Mouse (Mus musculus): ENCODE measurements around the gene Arhgap11a. TPM values are rescaled to one million over a fixed set of nuclear protein-coding genes. Genes with fewer than 3 reads are reported as not detected.

Arhgap11a gene
- polyA plus RNA-seq (2012; rRNA removed): 0.74 and 2.7 TPM in 2 replicates

DNA sequence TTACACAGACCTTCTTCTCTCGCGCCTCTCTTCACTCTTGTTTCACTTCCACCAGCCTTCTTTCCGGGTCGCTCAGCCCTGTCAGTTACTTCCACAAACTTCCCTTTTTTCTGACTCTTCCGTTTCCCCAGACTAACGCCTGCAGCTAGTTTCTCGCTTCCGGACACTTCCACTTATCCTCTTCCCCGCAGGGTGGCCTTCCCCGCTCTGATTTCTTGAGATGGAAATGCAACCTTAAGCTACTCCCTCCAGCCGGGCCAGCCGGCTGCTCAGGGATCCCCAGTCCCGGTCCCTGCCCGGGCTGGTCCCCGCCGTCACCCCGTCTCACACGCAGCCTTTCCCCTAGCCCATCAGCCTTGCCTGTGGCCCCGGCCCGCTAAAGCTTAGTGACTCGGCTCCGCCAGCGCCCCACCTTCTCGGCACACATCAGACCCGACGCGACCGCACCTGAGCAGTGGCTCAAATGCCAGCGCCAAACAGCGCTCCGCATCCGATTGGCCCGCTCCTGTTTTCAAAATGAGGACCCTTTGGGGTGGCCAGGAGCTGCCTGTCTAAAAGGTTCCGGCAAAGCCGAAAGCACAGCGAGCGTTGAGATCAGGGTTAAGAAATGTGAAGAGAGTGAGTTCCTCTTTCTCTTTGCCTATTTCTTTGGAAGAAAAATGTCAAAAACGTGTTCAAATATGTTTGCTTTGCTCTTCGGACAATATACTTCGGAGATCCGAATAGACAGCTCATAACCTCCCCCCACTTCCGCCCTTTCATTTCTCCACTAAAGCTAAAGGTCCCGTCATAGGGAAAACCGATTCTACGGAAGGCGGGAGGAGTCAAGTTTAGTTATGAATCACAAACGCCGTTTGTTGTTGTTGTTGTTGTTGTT, at the start of gene Arhgap11a:
Arhgap11a (minus strand) TSS at position 417 of the 877 bp plus-strand sequence.
- H3K27me3 ChIP-seq (ENCODE audit: control insufficient read depth, insufficient read depth, low read length): no peaks in the 10 kb centered on the region
- peaks cover 2% of the 10 kb centered on the region; the same call in 1 of the 2 replicates for H3K4me1 ChIP-seq (ENCODE audit: control insufficient read depth, insufficient read depth, insufficient read length, low read length)
- 0 out of 2 replicates have a peak, but pooled peaks cover 4% of the 10 kb centered on the region for H3K36me3 ChIP-seq (ENCODE audit: control insufficient read depth, insufficient read depth, low read length)
- WGBS: under 1% methylated on average over 48 of the region's 48 CpGs
- peak within 1 kb of the TSS; percentile 95 for H3K4me3 ChIP-seq (ENCODE audit: low read depth, low read length)
- H3K27ac ChIP-seq (ENCODE audit: insufficient read depth, low read depth, low read length): peak within 1 kb of the TSS; percentile 94
- TF ChIP-seq POLR2A (IDR thresholded peaks at IDR 0.05; ENCODE audit: low read depth, low read length): no peak
- TF ChIP-seq CTCF (IDR thresholded peaks at IDR 0.05; ENCODE audit: extremely low read depth, insufficient read length, insufficient replicate concordance, low read depth, low read length): no peak

DNA sequence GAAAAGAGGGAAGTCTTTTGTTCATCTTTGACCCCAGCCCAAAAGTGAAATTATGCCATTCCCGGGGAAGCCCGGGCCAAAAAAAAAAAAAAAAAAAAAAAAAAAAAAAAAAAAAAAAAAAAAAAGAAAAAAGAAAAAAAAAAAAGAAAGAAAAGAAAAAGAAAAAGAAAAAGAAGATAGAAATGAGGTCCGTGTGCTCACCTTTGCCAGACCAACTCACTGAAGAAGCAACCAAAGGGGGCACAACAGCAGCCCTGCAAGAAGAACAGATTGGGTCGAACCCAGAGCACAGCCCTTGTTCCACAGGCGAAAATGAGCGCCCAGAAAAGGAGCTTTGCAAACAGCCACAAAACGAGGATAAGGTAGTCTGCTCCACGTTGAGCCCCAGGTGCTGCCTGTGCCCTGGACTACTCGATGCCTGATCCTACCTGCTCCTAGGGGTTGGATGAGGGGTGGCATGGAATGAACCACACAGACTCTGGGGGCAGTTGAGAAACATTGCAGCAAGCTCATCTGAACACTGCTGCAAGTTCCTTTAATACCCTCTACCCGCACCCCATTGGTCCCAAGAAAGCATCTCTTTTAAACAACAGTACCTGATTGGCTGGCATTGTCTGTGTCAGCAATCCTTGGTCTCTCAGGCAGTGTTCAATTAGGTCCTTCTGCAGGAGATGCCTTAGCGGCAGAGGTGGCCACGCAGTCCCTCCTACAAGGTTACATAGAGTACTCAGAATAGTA, 45.1 kb upstream of the Arhgap11a start:
- 77% methylated on average over 10 of the region's 12 CpGs for WGBS
- no peak overlapping the region for H3K4me3 ChIP-seq (ENCODE audit: low read depth, low read length)
- TF ChIP-seq CTCF (IDR thresholded peaks at IDR 0.05; ENCODE audit: extremely low read depth, insufficient read length, insufficient replicate concordance, low read depth, low read length) (no peak), POLR2A (IDR thresholded peaks at IDR 0.05; ENCODE audit: low read depth, low read length) (no peak)
- H3K27me3 ChIP-seq (ENCODE audit: control insufficient read depth, insufficient read depth, low read length): no peaks in the 10 kb centered on the region
- H3K4me1 ChIP-seq (ENCODE audit: control insufficient read depth, insufficient read depth, insufficient read length, low read length): no peaks in the 10 kb centered on the region
- no peaks in the 10 kb centered on the region for H3K36me3 ChIP-seq (ENCODE audit: control insufficient read depth, insufficient read depth, low read length)
- no peak overlapping the region for H3K27ac ChIP-seq (ENCODE audit: insufficient read depth, low read depth, low read length)

DNA sequence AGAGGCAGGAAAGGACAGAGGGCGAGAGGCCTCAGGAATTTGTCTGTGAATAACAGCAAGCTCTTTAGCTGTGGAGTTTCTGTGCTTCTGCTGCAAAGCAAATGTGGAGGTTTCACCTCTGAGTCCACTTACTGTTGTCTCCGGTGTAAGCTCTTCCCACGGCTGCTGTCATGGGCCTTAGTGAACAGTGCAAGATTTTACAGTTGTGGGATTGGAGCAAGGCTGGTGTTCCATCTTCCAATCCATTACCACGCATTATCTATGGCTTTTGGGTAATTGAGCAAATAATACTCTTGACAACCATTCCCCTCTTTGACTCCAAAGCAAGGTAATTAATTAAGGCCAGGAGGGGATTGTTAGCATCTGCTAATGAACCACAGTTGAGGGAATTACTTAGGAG, 38.7 kb upstream of the Arhgap11a start:
- H3K4me3 ChIP-seq (ENCODE audit: low read depth, low read length): no peak overlapping the region
- no peak overlapping the region for H3K27ac ChIP-seq (ENCODE audit: insufficient read depth, low read depth, low read length)
- no peaks in the 10 kb centered on the region for H3K4me1 ChIP-seq (ENCODE audit: control insufficient read depth, insufficient read depth, insufficient read length, low read length)
- H3K27me3 ChIP-seq (ENCODE audit: control insufficient read depth, insufficient read depth, low read length): no peaks in the 10 kb centered on the region
- H3K36me3 ChIP-seq (ENCODE audit: control insufficient read depth, insufficient read depth, low read length): no peaks in the 10 kb centered on the region
- WGBS: 73% methylated on average over 4 of the region's 4 CpGs
- TF ChIP-seq CTCF (IDR thresholded peaks at IDR 0.05; ENCODE audit: extremely low read depth, insufficient read length, insufficient replicate concordance, low read depth, low read length) (no peak), POLR2A (IDR thresholded peaks at IDR 0.05; ENCODE audit: low read depth, low read length) (no peak)

DNA sequence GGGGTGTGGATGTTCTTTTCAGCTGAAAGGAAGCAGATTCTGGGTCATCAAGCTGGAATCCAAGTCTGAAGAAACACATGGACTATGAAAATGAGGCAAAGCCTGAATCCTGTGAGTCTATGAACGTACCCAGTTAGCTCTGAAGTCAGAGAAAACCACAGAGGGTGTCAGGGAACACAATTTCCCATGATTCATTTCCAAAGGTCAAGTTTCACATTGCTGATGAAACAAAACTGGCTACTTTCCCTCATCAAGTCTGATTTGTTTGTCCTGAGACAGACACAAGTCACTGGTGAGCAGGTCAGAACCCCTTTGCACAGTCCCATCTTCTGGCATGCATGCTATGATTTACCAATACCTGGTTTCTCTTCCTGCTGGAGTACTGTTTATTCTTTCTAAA, 37.6 kb upstream of the Arhgap11a start:
- TF ChIP-seq POLR2A (IDR thresholded peaks at IDR 0.05; ENCODE audit: low read depth, low read length) (no peak), CTCF (IDR thresholded peaks at IDR 0.05; ENCODE audit: extremely low read depth, insufficient read length, insufficient replicate concordance, low read depth, low read length) (no peak)
- no peaks in the 10 kb centered on the region for H3K4me1 ChIP-seq (ENCODE audit: control insufficient read depth, insufficient read depth, insufficient read length, low read length)
- no peak overlapping the region for H3K4me3 ChIP-seq (ENCODE audit: low read depth, low read length)
- H3K27ac ChIP-seq (ENCODE audit: insufficient read depth, low read depth, low read length): no peak overlapping the region
- no peaks in the 10 kb centered on the region for H3K27me3 ChIP-seq (ENCODE audit: control insufficient read depth, insufficient read depth, low read length)
- 47% methylated on average over 1 of the region's 1 CpGs for WGBS
- no peaks in the 10 kb centered on the region for H3K36me3 ChIP-seq (ENCODE audit: control insufficient read depth, insufficient read depth, low read length)

DNA sequence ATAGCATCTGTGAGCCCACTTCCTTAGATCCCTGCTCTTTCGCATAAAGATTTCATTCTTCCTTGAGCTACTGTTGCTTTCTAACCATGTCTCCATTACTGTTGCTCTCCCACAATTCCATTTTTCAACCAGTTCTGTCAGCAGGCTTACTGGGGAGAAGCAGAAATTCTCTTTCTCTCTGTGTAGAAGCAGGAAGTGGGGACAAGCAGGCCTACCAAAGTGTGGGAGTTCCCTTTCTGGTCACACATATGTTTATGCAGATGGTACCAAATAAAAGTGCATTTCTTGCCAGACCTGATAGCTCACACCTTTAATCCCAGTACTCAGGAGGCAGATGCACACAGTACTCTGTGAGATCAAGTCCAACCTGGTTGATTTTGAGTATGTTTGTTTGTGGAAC, 21.7 kb upstream of the Arhgap11a start:
- Histone ChIP-seq H3K27ac (ENCODE audit: insufficient read depth, low read depth, low read length) (no peak overlapping the region), H3K27me3 (ENCODE audit: control insufficient read depth, insufficient read depth, low read length) (no peaks in the 10 kb centered on the region), H3K36me3 (ENCODE audit: control insufficient read depth, insufficient read depth, low read length) (no peaks in the 10 kb centered on the region), H3K4me3 (ENCODE audit: low read depth, low read length) (no peak overlapping the region), H3K4me1 (ENCODE audit: control insufficient read depth, insufficient read depth, insufficient read length, low read length) (no peaks in the 10 kb centered on the region)
- 79% methylated on average over 1 of the region's 1 CpGs for WGBS
- TF ChIP-seq POLR2A (IDR thresholded peaks at IDR 0.05; ENCODE audit: low read depth, low read length): no peak
- TF ChIP-seq CTCF (IDR thresholded peaks at IDR 0.05; ENCODE audit: extremely low read depth, insufficient read length, insufficient replicate concordance, low read depth, low read length): no peak

DNA sequence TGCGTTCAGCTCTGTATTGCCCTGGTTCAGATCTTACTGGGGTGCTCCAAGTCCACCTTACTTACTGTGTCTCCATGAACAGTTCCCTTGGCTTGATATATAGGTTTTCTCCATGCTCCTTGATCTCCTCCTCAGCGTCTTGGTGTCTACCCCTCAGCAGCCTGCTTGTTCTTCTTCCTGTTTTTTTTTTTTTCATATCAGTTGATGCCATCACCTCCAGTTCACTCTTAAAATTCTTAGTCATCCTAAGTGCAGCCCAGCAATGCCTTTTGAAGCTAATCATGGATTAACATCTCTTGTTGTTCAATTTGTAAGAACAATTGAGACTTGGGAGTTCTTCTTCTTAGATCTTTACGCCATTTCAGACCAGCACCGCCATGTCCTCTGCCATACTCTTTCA, 19.9 kb upstream of the Arhgap11a start:
- H3K27ac ChIP-seq (ENCODE audit: insufficient read depth, low read depth, low read length): no peak overlapping the region
- no peaks in the 10 kb centered on the region for H3K36me3 ChIP-seq (ENCODE audit: control insufficient read depth, insufficient read depth, low read length)
- H3K4me1 ChIP-seq (ENCODE audit: control insufficient read depth, insufficient read depth, insufficient read length, low read length): no peaks in the 10 kb centered on the region
- TF ChIP-seq CTCF (IDR thresholded peaks at IDR 0.05; ENCODE audit: extremely low read depth, insufficient read length, insufficient replicate concordance, low read depth, low read length) (no peak), POLR2A (IDR thresholded peaks at IDR 0.05; ENCODE audit: low read depth, low read length) (no peak)
- WGBS: 85% methylated on average over 4 of the region's 4 CpGs
- H3K4me3 ChIP-seq (ENCODE audit: low read depth, low read length): no peak overlapping the region
- no peaks in the 10 kb centered on the region for H3K27me3 ChIP-seq (ENCODE audit: control insufficient read depth, insufficient read depth, low read length)

DNA sequence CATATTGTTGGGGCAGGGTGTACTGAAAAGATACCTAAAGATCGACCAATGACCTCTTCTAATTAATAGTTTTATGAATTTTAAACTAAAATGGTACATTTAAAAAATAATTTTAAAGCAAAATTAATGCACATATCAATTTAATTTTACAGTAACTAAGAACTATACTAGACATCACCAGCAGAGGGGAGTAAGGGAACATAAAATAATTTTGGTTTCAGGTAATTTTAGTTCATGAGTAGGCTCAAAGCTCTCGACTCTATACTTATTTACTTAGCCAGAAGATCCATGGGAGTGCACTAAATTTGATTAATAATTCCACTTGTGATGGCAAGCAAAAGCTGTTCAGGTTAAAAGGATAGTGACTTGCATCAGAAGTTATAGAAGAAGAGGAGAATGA, 17.7 kb upstream of the Arhgap11a start:
- no peak for TF ChIP-seq CTCF (IDR thresholded peaks at IDR 0.05; ENCODE audit: extremely low read depth, insufficient read length, insufficient replicate concordance, low read depth, low read length)
- TF ChIP-seq POLR2A (IDR thresholded peaks at IDR 0.05; ENCODE audit: low read depth, low read length): no peak
- H3K27me3 ChIP-seq (ENCODE audit: control insufficient read depth, insufficient read depth, low read length): no peaks in the 10 kb centered on the region
- H3K4me3 ChIP-seq (ENCODE audit: low read depth, low read length): no peak overlapping the region
- 22% methylated on average over 2 of the region's 2 CpGs for WGBS
- no peaks in the 10 kb centered on the region for H3K36me3 ChIP-seq (ENCODE audit: control insufficient read depth, insufficient read depth, low read length)
- no peaks in the 10 kb centered on the region for H3K4me1 ChIP-seq (ENCODE audit: control insufficient read depth, insufficient read depth, insufficient read length, low read length)
- no peak overlapping the region for H3K27ac ChIP-seq (ENCODE audit: insufficient read depth, low read depth, low read length)

Data from small intestine, adult 2 months (tissue).